Mouse (Mus musculus) mouse embryonic stem cell (cell line): ENCODE results near the gene Sbk1.
"Not testable (repeated sequence)": the region's sequence is repeated elsewhere in the genome, so short reads cannot be mapped to it uniquely, and the experiment has no call there.

Source experiments
- in situ Hi-C, 2 experiments: fragments of 300-500 bp; cut with MboI; formaldehyde crosslinking; loops; 1 replicate in 1 of 2; 3 replicates in 1 of 2; pipeline ENCODE4 v1.14.3; 2019 to 2020; ENCODE audit warnings: low sequenced_read_pairs in 2 of 2, low pct_unique_long_range_greater_than_20kb in 1 of 2, mixed read lengths in 1 of 2; ENCODE audit not compliant: unreplicated experiment in 1 of 2

Gene Sbk1

GRCm38 (mm10) chr7:126314273-126314672 is 41.9 kb downstream of the Sbk1 start:
- in situ Hi-C loops, result loop anchor here in 1 of 2 experiments (10.0 kb wide), 1 partner anchor 49 kb away; no protein-coding TSS in a partner anchor

GRCm38 (mm10) chr7:126323729-126324128 is 51.3 kb downstream of the Sbk1 start:
- in situ Hi-C loops, result no loop called here

- in situ Hi-C loops, result no loop called here
These were observed 52.4 kb downstream of the Sbk1 start for GRCm38 (mm10) chr7:126324791-126325190.

DNA sequence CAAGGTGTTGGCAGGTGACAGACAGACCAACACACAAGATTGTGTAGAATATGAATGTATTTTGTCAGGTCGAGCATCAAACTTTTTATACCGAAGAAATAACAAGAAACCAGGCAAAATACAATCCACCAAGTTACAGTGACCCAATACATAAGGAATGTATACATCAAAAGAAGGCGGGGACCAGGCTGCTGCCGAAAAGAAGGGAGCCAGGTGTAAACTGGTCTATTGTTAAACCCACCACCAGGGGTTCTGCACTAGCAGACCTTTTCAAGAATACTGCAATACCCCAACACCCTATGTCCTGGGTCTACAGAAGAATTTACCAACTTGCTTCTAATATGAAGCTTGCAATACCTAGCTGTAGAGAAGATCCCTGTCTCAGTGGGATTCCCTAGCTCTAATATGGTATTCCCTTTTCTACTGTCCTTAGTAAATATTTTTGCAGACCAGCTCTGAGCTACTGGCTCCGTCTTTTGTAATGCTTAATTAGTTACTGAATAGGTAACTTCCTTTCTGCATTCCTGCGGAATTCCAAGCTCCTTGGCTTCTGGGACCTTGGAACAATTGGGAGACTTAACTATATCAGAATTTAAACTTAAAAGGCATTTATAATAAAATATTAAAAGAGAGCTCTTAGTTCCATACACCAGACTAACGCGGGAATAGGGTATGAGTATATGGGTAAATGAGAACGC is 53.3 kb downstream of the Sbk1 start:
- in situ Hi-C loops, result not testable (repeated sequence)

GRCm38 (mm10) chr7:126328848-126329247 is 56.4 kb downstream of the Sbk1 start:
- in situ Hi-C loops, result not testable (repeated sequence)

- in situ Hi-C loops, result no loop called here
These were observed 57.7 kb downstream of the Sbk1 start for GRCm38 (mm10) chr7:126329907-126330645.

GRCm38 (mm10) chr7:126330693-126331092 is 58.3 kb downstream of the Sbk1 start:
- in situ Hi-C loops, result no loop called here

GRCm38 (mm10) chr7:126332691-126333090 is 60.3 kb downstream of the Sbk1 start:
- in situ Hi-C loops, result no loop called here

GRCm38 (mm10) chr7:126335556-126335955 is 63.1 kb downstream of the Sbk1 start:
- in situ Hi-C loops, result loop anchor here in 1 of 2 experiments (5.0 kb wide), 1 partner anchor 42 kb away; the partner anchor contains the start of gene Spns1

- in situ Hi-C loops, result loop anchor here in 1 of 2 experiments (5.0 kb wide), 1 partner anchor 38 kb away; the partner anchor contains the start of gene Spns1
These were observed 66.5 kb downstream of the Sbk1 start for GRCm38 (mm10) chr7:126338906-126339305.

DNA sequence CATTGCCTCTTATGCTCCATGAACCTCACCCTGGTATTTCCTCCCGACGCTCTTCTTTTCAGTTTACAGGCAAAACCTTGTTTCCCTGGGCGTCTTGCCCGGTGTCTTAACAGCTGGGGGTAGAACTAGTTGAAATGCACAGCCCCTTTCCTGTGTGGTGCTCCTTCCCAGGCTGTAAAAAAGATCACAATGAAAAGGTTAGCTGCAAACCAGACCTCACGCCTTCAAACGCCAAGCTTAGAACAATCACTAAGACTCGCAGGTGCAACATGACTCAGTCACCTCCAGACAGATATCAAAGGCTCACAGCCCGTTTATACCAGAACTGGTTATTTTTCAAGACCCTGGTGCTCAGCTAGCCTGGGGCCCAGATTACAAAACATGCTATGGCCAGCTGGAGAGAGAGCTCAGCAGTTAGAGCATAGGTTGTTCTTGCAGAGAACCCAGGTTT is 67.1 kb downstream of the Sbk1 start:
- in situ Hi-C loops, result loop anchor here in 1 of 2 experiments (5.0 kb wide), 1 partner anchor 38 kb away; the partner anchor contains the start of gene Spns1

DNA sequence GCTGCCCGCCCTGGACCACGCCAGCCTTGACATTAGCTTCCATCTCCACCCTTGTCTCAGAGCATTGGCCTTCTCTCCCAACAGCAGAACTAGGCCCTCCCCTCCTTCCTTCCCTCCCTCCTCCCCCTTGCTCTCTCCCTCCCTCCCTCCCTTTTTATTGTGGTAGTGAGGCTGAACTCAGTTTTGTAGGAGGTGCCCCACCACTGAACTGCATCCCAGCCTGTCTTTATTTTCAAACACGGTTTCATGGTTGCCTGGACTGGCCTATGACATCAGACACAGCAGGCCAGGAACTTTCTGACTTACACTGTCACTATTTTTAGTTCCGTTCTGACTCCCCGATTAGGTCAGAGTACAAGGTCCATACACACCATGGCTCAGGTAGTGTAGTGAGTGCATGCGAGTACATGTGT is 67.8 kb downstream of the Sbk1 start:
- in situ Hi-C loops, result no loop called here

DNA sequence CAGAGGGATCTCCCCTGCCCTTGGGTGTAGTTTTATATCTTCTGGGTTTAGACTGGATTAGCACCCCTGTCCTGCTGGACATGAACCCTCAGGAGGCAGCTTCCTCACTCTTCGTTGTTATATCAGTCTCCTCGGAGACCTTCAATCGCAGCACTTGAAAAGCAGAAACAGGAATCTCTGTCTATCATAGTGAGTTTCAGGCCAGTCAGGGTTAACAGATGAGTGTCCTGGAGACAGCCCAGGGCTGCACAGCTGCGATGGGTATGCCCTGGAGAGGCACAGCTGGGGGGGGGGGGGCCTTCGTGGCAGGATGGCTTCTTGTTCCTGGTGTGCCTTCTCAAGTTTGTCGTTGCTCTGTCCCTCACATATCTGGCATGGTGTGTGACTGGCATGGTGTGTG is 68.5 kb downstream of the Sbk1 start:
- in situ Hi-C loops, result no loop called here
